Comparison of ENCODE assay signal across 8 mouse cellular contexts in the genomic region with DNA sequence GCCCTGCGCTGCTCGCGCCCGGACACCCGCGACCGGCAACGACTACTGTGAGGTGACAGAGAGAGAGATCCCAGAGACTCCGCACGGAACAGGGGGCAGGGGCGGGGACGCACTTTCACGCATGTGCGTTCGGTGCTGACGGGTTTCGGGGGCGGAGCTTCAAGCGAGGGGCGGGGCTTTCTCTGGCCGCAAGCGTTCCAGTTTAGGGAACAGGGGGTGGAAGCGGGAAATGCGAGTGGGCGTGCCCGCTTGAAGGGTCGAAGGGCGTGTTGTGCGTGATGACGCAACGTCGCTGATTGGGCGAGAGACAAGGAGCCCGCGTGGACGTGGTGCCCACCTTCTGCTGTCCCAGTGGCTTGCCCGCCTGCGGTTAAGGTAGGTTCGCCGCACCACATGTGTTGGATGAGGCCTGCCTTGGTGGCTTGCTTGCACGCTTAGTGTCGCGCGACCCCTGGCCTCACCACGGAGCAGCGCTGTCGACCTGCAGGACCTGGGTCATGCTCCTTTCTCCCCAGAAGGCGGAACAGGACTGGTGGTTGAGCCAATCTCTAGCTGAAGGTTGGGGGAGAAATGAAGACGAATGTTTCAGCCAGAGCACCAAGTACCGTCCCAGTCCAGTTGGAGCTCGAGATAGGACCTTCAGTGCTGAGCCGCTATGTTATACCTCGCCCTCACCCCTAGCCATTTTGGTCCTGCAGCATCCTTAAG. TPM values are rescaled to one million over a fixed set of nuclear protein-coding genes. Genes with fewer than 3 reads are reported as not detected.
DNase-seq lines count a peak whose midpoint lies in the region; ATAC-seq lines count a peak whose summit lies in the region.

No protein-coding gene starts in this region.

- no peaks in the 10 kb centered on the region for H3K27me3 ChIP-seq in heart, embryonic 13.5 days (replicated peaks)
- no peaks in the 10 kb centered on the region for H3K27me3 ChIP-seq in liver, embryonic 12.5 days (replicated peaks)
- H3K27me3 ChIP-seq in stomach, embryonic 15.5 days (replicated peaks): no peaks in the 10 kb centered on the region

- peak overlapping the region; percentile 84 for H3K27ac ChIP-seq in heart, embryonic 13.5 days (replicated peaks)
- H3K27ac ChIP-seq in liver, embryonic 12.5 days: peak overlapping the region; percentile 88
- H3K27ac ChIP-seq in stomach, embryonic 15.5 days: peak overlapping the region; percentile 81

- H3K9ac ChIP-seq in heart, embryonic 13.5 days: peak overlapping the region; percentile 90
- peak overlapping the region; percentile 94 for H3K9ac ChIP-seq in liver, embryonic 12.5 days
- peak overlapping the region; percentile 88 for H3K9ac ChIP-seq in stomach, embryonic 15.5 days

- peak overlapping the region; percentile 96 for H3K4me2 ChIP-seq in heart, embryonic 13.5 days
- peak overlapping the region; percentile 93 for H3K4me2 ChIP-seq in liver, embryonic 12.5 days
- peak overlapping the region; percentile 94 for H3K4me2 ChIP-seq in stomach, embryonic 15.5 days

- ATAC-seq in erythroid progenitor cell, adult 5-6 weeks (replicated peaks; ENCODE audit: low FRiP score, poor library complexity, severe bottlenecking): peak; percentile 94
- peak; percentile 95 for ATAC-seq in heart, embryonic 13.5 days (ENCODE audit: extremely low read depth, insufficient number of reproducible peaks, low FRiP score, low TSS enrichment)
- ATAC-seq in liver, embryonic 12.5 days: peak; percentile 96
- peak; percentile 97 for ATAC-seq in stomach, embryonic 15.5 days (ENCODE audit: insufficient read depth, low FRiP score, low read depth)

- peaks cover 22% of the 10 kb centered on the region for H3K36me3 ChIP-seq in heart, embryonic 13.5 days
- peaks cover 34% of the 10 kb centered on the region for H3K36me3 ChIP-seq in liver, embryonic 12.5 days
- 0 out of 2 replicates have a peak, but pooled peaks cover 6% of the 10 kb centered on the region for H3K36me3 ChIP-seq in stomach, embryonic 15.5 days

- peak; percentile 98 for DNase-seq in CD4-positive helper T cell, adult 2 months (ENCODE audit: low read depth, low spot score)
- DNase-seq in brain, embryonic 18.5 days (ENCODE audit: low read depth, low spot score): peak; percentile 96
- DNase-seq in kidney, postnatal 10 days: peak; percentile 100
- peak; percentile 97 to 99 for DNase-seq in natural killer cell, adult 2 months (ENCODE audit: low spot score in 2 of 2)

- H3K4me3 ChIP-seq in heart, embryonic 13.5 days: peak overlapping the region; percentile 94
- peak overlapping the region; percentile 89 for H3K4me3 ChIP-seq in liver, embryonic 12.5 days
- peak overlapping the region; percentile 95 for H3K4me3 ChIP-seq in stomach, embryonic 15.5 days (replicated peaks)

- under 1% methylated on average over 53 of the region's 53 CpGs for WGBS in heart, embryonic 13.5 days
- under 1% methylated on average over 53 of the region's 53 CpGs for WGBS in liver, embryonic 12.5 days (ENCODE audit: insufficient replicate concordance)
- under 1% methylated on average over 53 of the region's 53 CpGs for WGBS in stomach, embryonic 15.5 days

- no peaks in the 10 kb centered on the region for H3K9me3 ChIP-seq in heart, embryonic 13.5 days
- no peaks in the 10 kb centered on the region for H3K9me3 ChIP-seq in liver, embryonic 12.5 days (replicated peaks)
- no peaks in the 10 kb centered on the region for H3K9me3 ChIP-seq in stomach, embryonic 15.5 days

- peaks cover 30% of the 10 kb centered on the region for H3K4me1 ChIP-seq in heart, embryonic 13.5 days
- peaks cover 52% of the 10 kb centered on the region for H3K4me1 ChIP-seq in liver, embryonic 12.5 days
- H3K4me1 ChIP-seq in stomach, embryonic 15.5 days: no peaks in the 10 kb centered on the region

RNA-seq across cellular contexts. Expression of gene Desi1, which starts 17.4 kb away (rescaled TPM):
- 21.0 and 34.2 TPM in 2 replicates for total RNA-seq in erythroid progenitor cell, adult 5-6 weeks (2015; ENCODE audit: low replicate concordance)
- total RNA-seq in erythroid progenitor cell, adult 5-6 weeks (2017; ENCODE audit: low replicate concordance): 7.9 and 10.7 TPM in 2 replicates
- polyA plus RNA-seq in heart, embryonic 13.5 days (2015; fragmentation: Nextera tagmentation; extraction: Ambion mirVana): 19.1 and 20.0 TPM in 2 replicates
- polyA plus RNA-seq in liver, embryonic 12.5 days (2016; fragmentation: Nextera tagmentation; extraction: Ambion mirVana): 19.6 and 21.8 TPM in 2 replicates
- polyA plus RNA-seq in stomach, embryonic 15.5 days (2015; fragmentation: Nextera tagmentation; extraction: Ambion mirVana): 23.0 and 23.4 TPM in 2 replicates

RNA-seq across cellular contexts. Expression of gene Xrcc6, which starts 28.6 kb away (rescaled TPM):
- 64.9 and 89.3 TPM in 2 replicates for total RNA-seq in erythroid progenitor cell, adult 5-6 weeks (2015; ENCODE audit: low replicate concordance)
- 104 and 112 TPM in 2 replicates for total RNA-seq in erythroid progenitor cell, adult 5-6 weeks (2017; ENCODE audit: low replicate concordance)
- 71.3 and 72.9 TPM in 2 replicates for polyA plus RNA-seq in heart, embryonic 13.5 days (2015; fragmentation: Nextera tagmentation; extraction: Ambion mirVana)
- polyA plus RNA-seq in liver, embryonic 12.5 days (2016; fragmentation: Nextera tagmentation; extraction: Ambion mirVana): 94.9 and 98.7 TPM in 2 replicates
- polyA plus RNA-seq in stomach, embryonic 15.5 days (2015; fragmentation: Nextera tagmentation; extraction: Ambion mirVana): 76.6 and 83.2 TPM in 2 replicates

RNA-seq across cellular contexts. Expression of gene Snu13, which starts 31.1 kb away (rescaled TPM):
- total RNA-seq in erythroid progenitor cell, adult 5-6 weeks (2015; ENCODE audit: low replicate concordance): 62.7 and 97.3 TPM in 2 replicates
- 46.7 and 52.1 TPM in 2 replicates for total RNA-seq in erythroid progenitor cell, adult 5-6 weeks (2017; ENCODE audit: low replicate concordance)
- 167 and 192 TPM in 2 replicates for polyA plus RNA-seq in heart, embryonic 13.5 days (2015; fragmentation: Nextera tagmentation; extraction: Ambion mirVana)
- 232 and 235 TPM in 2 replicates for polyA plus RNA-seq in liver, embryonic 12.5 days (2016; fragmentation: Nextera tagmentation; extraction: Ambion mirVana)
- 259 and 287 TPM in 2 replicates for polyA plus RNA-seq in stomach, embryonic 15.5 days (2015; fragmentation: Nextera tagmentation; extraction: Ambion mirVana)

RNA-seq across cellular contexts. Expression of gene 1700029P11Rik, which starts 35.9 kb away (rescaled TPM):
- total RNA-seq in erythroid progenitor cell, adult 5-6 weeks (2015; ENCODE audit: low replicate concordance): not detected in 2 replicates
- total RNA-seq in erythroid progenitor cell, adult 5-6 weeks (2017; ENCODE audit: low replicate concordance): not detected in 2 replicates
- polyA plus RNA-seq in heart, embryonic 13.5 days (2015; fragmentation: Nextera tagmentation; extraction: Ambion mirVana): not detected in 2 replicates
- not detected in 2 replicates for polyA plus RNA-seq in liver, embryonic 12.5 days (2016; fragmentation: Nextera tagmentation; extraction: Ambion mirVana)
- polyA plus RNA-seq in stomach, embryonic 15.5 days (2015; fragmentation: Nextera tagmentation; extraction: Ambion mirVana): not detected in 2 replicates

RNA-seq across cellular contexts. Expression of gene 4930407I10Rik, which starts 42.7 kb away (rescaled TPM):
- total RNA-seq in erythroid progenitor cell, adult 5-6 weeks (2015; ENCODE audit: low replicate concordance): not detected in 2 replicates
- not detected in 2 replicates for total RNA-seq in erythroid progenitor cell, adult 5-6 weeks (2017; ENCODE audit: low replicate concordance)
- not detected in 2 replicates for polyA plus RNA-seq in heart, embryonic 13.5 days (2015; fragmentation: Nextera tagmentation; extraction: Ambion mirVana)
- not detected in 2 replicates for polyA plus RNA-seq in liver, embryonic 12.5 days (2016; fragmentation: Nextera tagmentation; extraction: Ambion mirVana)
- polyA plus RNA-seq in stomach, embryonic 15.5 days (2015; fragmentation: Nextera tagmentation; extraction: Ambion mirVana): not detected in 2 replicates

Comparison
In these comparisons a context has a peak if more than half of its experiments do, and no peak if none do; other contexts are left out.
1. Peak in every context shown above with its lines: DNase-seq, ATAC-seq, H3K4me3 ChIP-seq and H3K27ac ChIP-seq.